16 mouse cellular contexts compared by ENCODE assay signal in genomic region chr1:75978203-75978986, GRCm38 (mm10).
A peak's percentile ranks its signal among the peaks of the same experiment; 100 is the strongest.
DNase-seq lines count a peak whose midpoint lies in the region; ATAC-seq and TF ChIP-seq lines count a peak whose summit lies in the region.
"Had no signal": no experiment of that assay in that cellular context is flagged by ENCODE, and none has a peak within 500 bp of the region (broad histone marks: within the 10 kb centered on the region; RNA-seq: fewer than 3 reads in every experiment).

No protein-coding gene starts in this region.

- no peaks in the 10 kb centered on the region for H3K4me1 ChIP-seq in intestine, embryonic 16.5 days (ENCODE audit: control insufficient read depth, insufficient read depth, low read length)
- H3K4me1 ChIP-seq: hindbrain, embryonic 15.5 days had no signal

- H3K27ac ChIP-seq in left cerebral cortex, adult 2 months: peak overlapping the region; percentile 48; the same call in 1 of the 2 replicates
- H3K27ac ChIP-seq in intestine, embryonic 16.5 days (ENCODE audit: low read length): no peak overlapping the region
- H3K27ac ChIP-seq: hindbrain, embryonic 15.5 days; limb, embryonic 15.5 days had no signal

- no peak overlapping the region for H3K4me3 ChIP-seq in left cerebral cortex, adult 2 months
- H3K4me3 ChIP-seq in intestine, embryonic 16.5 days (ENCODE audit: low read length): no peak overlapping the region
- H3K4me3 ChIP-seq: hindbrain, embryonic 15.5 days; limb, embryonic 15.5 days had no signal

- no peaks in the 10 kb centered on the region for H3K27me3 ChIP-seq in intestine, embryonic 16.5 days (replicated peaks; ENCODE audit: control insufficient read depth, insufficient read depth, low read length)
- H3K27me3 ChIP-seq: CH12.LX; hindbrain, embryonic 15.5 days; limb, embryonic 15.5 days had no signal

- no peak overlapping the region for H3K4me2 ChIP-seq in intestine, embryonic 16.5 days (ENCODE audit: low read depth, low read length)
- H3K4me2 ChIP-seq: hindbrain, embryonic 15.5 days; limb, embryonic 15.5 days; lung, embryonic 14.5 days had no signal

- no peak; the same call in 1 of the 2 replicates for TF ChIP-seq CTCF in left cerebral cortex, adult 2 months (IDR thresholded peaks at IDR 0.05)

- intact Hi-C loops in left cerebral cortex, adult 2 months (cut with DNase I): no loop called here
- intact Hi-C loops in left cerebral cortex, postnatal 4 days (cut with DNase I): no loop called here

- H3K36me3 ChIP-seq in intestine, embryonic 16.5 days (ENCODE audit: control insufficient read depth, insufficient read depth, low read length): no peaks in the 10 kb centered on the region
- H3K36me3 ChIP-seq: hindbrain, embryonic 15.5 days; limb, embryonic 15.5 days had no signal

- no peaks in the 10 kb centered on the region for H3K9me3 ChIP-seq in intestine, embryonic 16.5 days (ENCODE audit: control insufficient read depth, low read length)
- H3K9me3 ChIP-seq: hindbrain, embryonic 15.5 days; limb, embryonic 15.5 days had no signal

- no peak overlapping the region for H3K9ac ChIP-seq in intestine, embryonic 16.5 days (ENCODE audit: low read depth, low read length)
- H3K9ac ChIP-seq: hindbrain, embryonic 15.5 days; limb, embryonic 15.5 days; lung, embryonic 14.5 days had no signal

- 87% methylated on average over 9 of the region's 9 CpGs for WGBS in intestine, embryonic 16.5 days

- DNase-seq in left cerebral cortex, adult 2 months (ENCODE audit: extremely low spot score in 1 of 2, low spot score in 2 of 2): peak; percentile 8 to 16
- DNase-seq in left cerebral cortex, postnatal 4 days: no peak
- peak; percentile 51 to 52 for DNase-seq in frontal cortex, adult 2 months (ENCODE audit: extremely low spot score in 1 of 2, low spot score in 1 of 2)
- DNase-seq in layer of hippocampus, adult 8-10 months (ENCODE audit: low spot score in 2 of 2): peak; percentile 22 to 32
- DNase-seq in right cerebral cortex, postnatal 36 days (ENCODE audit: low spot score in 2 of 2): peak; percentile 9 to 18
- DNase-seq in adrenal gland, adult 8-10 months: no peak
- DNase-seq: cerebellum, adult 2 months; kidney, adult 2 months; lung, embryonic 14.5 days; retina, postnatal 1 day; thymus, postnatal 14 days had no signal

- no peak for ATAC-seq in intestine, embryonic 16.5 days
- ATAC-seq: activated CD4-positive, CD25-positive, alpha-beta regulatory T cell, adult 4 months had no signal

Comparison
In these comparisons a context has a peak if more than half of its experiments do, and no peak if none do; other contexts are left out.
1. DNase-seq: peak in left cerebral cortex, adult 2 months (2 of 2), frontal cortex, adult 2 months (2 of 2), layer of hippocampus, adult 8-10 months (2 of 2) and right cerebral cortex, postnatal 36 days (2 of 2); none in left cerebral cortex, postnatal 4 days (single experiment) and adrenal gland, adult 8-10 months (single experiment).